Mouse (Mus musculus) kidney, postnatal 4 days (tissue): Measurements from ENCODE around the gene Sirt2.

Source experiments
- DNase-seq, 2 experiments: peaks; one replicate each; pipeline ENCODE4 v3.0.0; 2021; ENCODE audit warnings: mixed read lengths in 2 of 2

Sirt2 gene

GRCm38 (mm10) chr7:28766173-28766879, at the start of gene Sirt2:
Sirt2 (plus strand) TSS chr7:28766735.
- DNase-seq: peak; percentile 95 to 97

DNA sequence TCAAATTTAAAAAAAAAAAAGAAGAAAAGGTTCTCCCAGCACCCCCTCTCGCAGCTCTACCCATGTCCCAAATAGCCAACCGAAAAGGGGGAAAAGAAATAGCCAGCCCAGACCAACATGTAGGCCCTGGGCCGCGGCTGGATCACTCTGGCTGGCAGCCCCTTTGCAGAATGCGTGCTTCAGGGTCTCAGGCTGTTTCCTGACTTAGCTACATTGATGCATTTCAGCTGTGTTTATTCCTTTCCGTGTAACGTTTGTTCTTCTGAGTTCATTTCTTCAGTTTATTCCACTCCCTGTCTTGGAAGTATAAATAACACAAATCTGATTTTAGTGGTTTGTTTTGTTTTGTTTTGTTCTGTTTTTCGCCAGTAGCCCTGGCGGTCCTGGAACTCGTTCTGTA, 48.8 kb upstream of the Sirt2 start:
- DNase-seq: peak; percentile 13 to 22

DNA sequence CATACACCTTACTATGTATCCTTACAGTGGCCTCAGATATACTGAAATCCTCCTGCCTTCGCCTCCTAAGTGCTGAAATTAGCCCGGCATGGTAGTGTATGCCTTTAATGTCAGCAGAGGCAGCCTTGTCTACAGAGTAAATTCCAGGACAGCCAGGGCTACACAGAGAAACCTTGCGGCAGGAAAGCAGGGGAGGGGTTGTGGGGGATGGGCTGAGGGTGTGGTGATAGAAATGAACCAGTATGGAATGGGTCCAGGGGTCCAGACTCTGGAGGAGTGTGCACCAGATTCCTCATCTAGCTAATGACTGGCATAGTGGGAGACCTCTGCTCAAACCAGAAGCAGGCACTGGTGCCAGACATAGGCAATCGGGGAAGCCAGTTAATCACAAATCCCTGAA, 47.4 kb upstream of the Sirt2 start:
- peak; percentile 24 to 46 for DNase-seq

DNA sequence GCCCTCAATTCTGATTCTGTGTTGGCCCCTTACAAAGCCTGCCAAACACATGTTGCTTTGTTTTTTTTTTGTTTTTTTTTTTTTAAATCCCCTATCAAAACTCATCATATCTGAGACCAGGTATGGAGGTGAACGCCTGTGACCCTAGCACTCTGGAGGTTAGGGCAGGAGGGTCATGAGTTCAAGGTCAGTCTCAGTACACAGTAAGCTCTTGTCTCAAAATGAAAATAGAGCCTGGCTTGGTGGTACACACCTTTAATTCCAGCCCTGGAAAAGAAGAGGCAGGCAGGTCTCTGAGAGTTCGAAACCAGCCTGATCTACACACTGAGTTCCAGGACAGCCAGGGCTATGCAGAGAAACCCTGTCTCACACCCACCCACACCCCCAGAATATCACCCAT, 46.9 kb upstream of the Sirt2 start:
- DNase-seq: no peak

- no peak for DNase-seq
These were observed 45.6 kb upstream of the Sirt2 start for GRCm38 (mm10) chr7:28720753-28721537.

- no peak for DNase-seq
These were observed 44.5 kb upstream of the Sirt2 start for GRCm38 (mm10) chr7:28722079-28722478.

- DNase-seq: no peak
These were observed 41.9 kb upstream of the Sirt2 start for GRCm38 (mm10) chr7:28724613-28725012.

DNA sequence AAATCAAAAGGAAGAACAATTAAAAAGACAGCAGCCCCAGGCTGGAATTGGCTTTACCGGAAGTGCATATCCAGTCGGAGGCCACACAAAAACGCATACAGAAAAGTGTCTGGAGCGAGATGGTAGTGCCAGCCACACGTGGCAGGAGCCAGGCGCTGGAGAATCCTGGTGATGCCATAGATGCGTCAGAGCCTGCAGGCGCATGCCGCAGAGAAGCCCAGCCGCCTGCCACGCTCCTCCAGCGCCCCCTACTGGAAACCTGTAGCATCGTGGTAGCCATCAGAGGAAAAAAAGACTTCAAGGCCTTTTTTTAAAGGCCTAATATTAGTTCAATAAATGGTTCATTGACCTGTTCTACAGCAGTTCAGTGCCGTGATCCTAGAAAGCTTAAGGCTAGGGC, 39.9 kb upstream of the Sirt2 start:
- peak; percentile 83 to 86 for DNase-seq

- peak; percentile 33 to 37 for DNase-seq
These were observed 38.7 kb upstream of the Sirt2 start for GRCm38 (mm10) chr7:28727649-28728340.

- peak; percentile 86 to 90 for DNase-seq
These were observed 34.0 kb upstream of the Sirt2 start for GRCm38 (mm10) chr7:28732341-28733142.

GRCm38 (mm10) chr7:28733211-28733610, 33.3 kb upstream of the Sirt2 start:
- no peak for DNase-seq

GRCm38 (mm10) chr7:28735701-28736100, 30.8 kb upstream of the Sirt2 start:
- DNase-seq: no peak

- DNase-seq: no peak
These were observed 26.7 kb upstream of the Sirt2 start for GRCm38 (mm10) chr7:28739829-28740228.

- DNase-seq: peak in 1 of 2 experiments; percentile 15
These were observed 25.6 kb upstream of the Sirt2 start for GRCm38 (mm10) chr7:28740949-28741348.

DNA sequence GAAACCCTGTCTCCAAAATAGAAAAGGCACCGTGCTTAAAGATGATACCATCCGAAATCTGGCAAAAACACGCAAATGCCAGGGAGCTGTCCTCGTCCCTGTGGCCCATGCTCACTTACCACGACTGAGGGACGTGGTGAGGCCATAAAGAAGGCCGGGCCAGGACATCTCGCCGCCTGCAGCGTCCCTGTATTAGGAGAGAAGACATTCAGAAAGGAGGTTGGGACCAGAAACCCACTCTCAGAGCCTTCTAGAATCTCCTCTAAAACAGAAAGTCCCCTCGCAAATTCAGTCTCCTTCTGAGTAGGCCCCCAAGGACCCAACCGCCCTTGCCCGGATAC, 25.2 kb upstream of the Sirt2 start:
- DNase-seq: no peak

DNA sequence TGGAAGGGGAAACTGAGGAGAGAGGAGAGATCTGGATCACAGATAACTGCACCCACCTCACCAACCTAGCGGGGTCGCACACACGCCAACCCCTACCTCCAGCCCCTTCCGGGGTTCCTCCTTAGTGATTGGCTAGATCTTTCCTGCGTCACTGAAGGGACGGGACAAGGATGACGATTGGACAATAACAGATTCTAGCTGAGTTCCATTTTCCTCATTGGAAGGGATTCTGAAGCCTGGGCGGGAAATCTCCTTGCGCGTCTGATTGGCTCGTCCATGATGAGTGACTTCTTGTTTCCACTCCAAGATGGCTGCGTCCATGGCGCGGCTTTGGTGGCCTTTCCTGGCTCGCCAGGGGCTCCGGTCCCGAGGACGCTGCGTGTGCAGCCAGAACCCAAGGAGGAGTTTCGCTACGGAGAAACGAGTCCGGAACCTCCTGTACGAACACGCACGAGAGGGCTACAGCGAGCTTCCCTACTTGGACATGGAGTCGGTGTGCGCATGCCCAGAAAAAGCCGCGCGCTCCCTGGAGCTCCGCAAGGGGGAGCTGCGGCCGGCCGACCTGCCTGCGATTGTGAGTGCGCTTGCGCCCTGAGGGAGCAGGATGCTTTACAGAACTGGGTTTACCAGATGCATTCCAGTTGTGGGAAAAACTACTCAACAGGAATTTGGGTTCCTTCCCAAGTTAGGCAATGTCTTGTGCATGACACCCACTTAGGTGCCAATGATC, 24.7 kb upstream of the Sirt2 start, which contains the start of the genes Mrps12 and Sars2:
Gene Mrps12 (minus strand): TSS at position 112 of the 730 bp plus-strand sequence.
Gene Sars2 (plus strand): TSS at position 284 of the 730 bp plus-strand sequence.
- DNase-seq: peak; percentile 94 to 97

- DNase-seq: no peak
These were observed 16.6 kb upstream of the Sirt2 start for GRCm38 (mm10) chr7:28749935-28750334.

- DNase-seq: no peak
These were observed 10.5 kb upstream of the Sirt2 start, which contains the start of gene Ccer2 for GRCm38 (mm10) chr7:28756079-28756478. Ccer2 (plus strand) TSS chr7:28756174.

GRCm38 (mm10) chr7:28758623-28759022, 7.9 kb upstream of the Sirt2 start:
- DNase-seq: no peak

DNA sequence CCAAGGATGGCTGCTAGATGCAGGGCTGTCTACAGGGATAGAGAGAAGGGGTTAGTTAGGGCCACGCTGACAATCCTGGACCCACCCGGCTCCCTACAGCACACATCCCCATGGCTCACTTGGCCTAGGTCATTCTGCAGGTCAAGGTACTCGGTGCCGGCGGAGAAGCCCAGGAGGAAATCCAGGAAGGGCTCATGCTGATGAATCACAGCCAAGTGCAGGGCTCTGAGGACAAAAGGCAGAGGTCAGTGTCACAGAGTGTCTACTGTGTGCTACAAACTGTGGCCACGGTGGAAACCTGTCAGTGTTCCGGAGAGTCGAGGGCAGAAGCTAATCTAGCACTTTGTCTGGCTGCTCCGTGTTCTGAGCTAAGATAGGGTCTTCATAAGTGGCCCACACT, 4.6 kb upstream of the Sirt2 start:
- DNase-seq: no peak

- no peak for DNase-seq
These were observed 1.3 kb upstream of the Sirt2 start for GRCm38 (mm10) chr7:28765211-28765610.

GRCm38 (mm10) chr7:28766910-28767309, 375 bp downstream of the Sirt2 start:
- DNase-seq: no peak
